Mouse (Mus musculus) small intestine, adult 2 months (tissue): ENCODE data around the gene Emx1. TPM values are rescaled to one million over a fixed set of nuclear protein-coding genes. Genes with fewer than 3 reads are reported as not detected.

ENCODE experiments used
- H3K27ac ChIP-seq: fragments of 200-500 bp; 2 replicates; pipeline ENCODE4 v1.5.1; 2012; ENCODE audit warnings: low read depth, low read length, control low read depth, inconsistent platforms; ENCODE audit not compliant: insufficient read depth
- H3K27me3 ChIP-seq: fragments of 200-500 bp; 2 replicates; pipeline ENCODE4 v1.6.1; 2012; ENCODE audit warnings: mild to moderate bottlenecking, moderate library complexity, low read length, inconsistent platforms; ENCODE audit not compliant: control insufficient read depth, insufficient read depth
- H3K36me3 ChIP-seq: fragments of 200-500 bp; 2 replicates; pipeline ENCODE4 v1.6.1; 2012; ENCODE audit warnings: mild to moderate bottlenecking, low read length, control low read depth, inconsistent platforms; ENCODE audit not compliant: control insufficient read depth, insufficient read depth
- H3K4me1 ChIP-seq: fragments of 200-500 bp; 2 replicates; pipeline ENCODE4 v1.6.1; 2012; ENCODE audit warnings: low read length, inconsistent platforms, mixed read lengths; ENCODE audit not compliant: control insufficient read depth, insufficient read depth, insufficient read length
- H3K4me3 ChIP-seq: fragments of 200-500 bp; 2 replicates; pipeline ENCODE4 v1.5.1; 2012; ENCODE audit warnings: low read depth, mild to moderate bottlenecking, control low read depth, inconsistent platforms, low read length, moderate library complexity
- CTCF ChIP-seq: fragments of 200-500 bp; IDR thresholded peaks from 2 replicates; pipeline ENCODE4 v1.5.1; 2012; ENCODE audit warnings: low read depth, mild to moderate bottlenecking, control low read depth, inconsistent platforms, low read length, moderate library complexity, mixed read lengths; ENCODE audit not compliant: insufficient replicate concordance, insufficient read length; ENCODE audit errors: extremely low read depth
- POLR2A ChIP-seq: fragments of 200-500 bp; IDR thresholded peaks from 2 replicates; pipeline ENCODE4 v1.6.1; 2012; ENCODE audit warnings: low read depth, mild to moderate bottlenecking, control low read depth, inconsistent platforms, low read length, moderate library complexity
- WGBS: fragments of 180-500 bp; shearing (Covaris S2); methylation state at CpG from one replicate; pipeline ENCODE4 v1.1.7; 2018; 5-methylcytosine and 5-hydroxymethylcytosine counted together
- polyA plus RNA-seq: library from polyadenylated mRNA; depleted of rRNA; stranded (reverse); fragments of >200 nt; gene quantifications from 2 replicates; pipeline ENCODE4 v1.2.3, GENCODE M21; 2012

Gene Emx1
- polyA plus RNA-seq, 1 experiment = not detected

DNA sequence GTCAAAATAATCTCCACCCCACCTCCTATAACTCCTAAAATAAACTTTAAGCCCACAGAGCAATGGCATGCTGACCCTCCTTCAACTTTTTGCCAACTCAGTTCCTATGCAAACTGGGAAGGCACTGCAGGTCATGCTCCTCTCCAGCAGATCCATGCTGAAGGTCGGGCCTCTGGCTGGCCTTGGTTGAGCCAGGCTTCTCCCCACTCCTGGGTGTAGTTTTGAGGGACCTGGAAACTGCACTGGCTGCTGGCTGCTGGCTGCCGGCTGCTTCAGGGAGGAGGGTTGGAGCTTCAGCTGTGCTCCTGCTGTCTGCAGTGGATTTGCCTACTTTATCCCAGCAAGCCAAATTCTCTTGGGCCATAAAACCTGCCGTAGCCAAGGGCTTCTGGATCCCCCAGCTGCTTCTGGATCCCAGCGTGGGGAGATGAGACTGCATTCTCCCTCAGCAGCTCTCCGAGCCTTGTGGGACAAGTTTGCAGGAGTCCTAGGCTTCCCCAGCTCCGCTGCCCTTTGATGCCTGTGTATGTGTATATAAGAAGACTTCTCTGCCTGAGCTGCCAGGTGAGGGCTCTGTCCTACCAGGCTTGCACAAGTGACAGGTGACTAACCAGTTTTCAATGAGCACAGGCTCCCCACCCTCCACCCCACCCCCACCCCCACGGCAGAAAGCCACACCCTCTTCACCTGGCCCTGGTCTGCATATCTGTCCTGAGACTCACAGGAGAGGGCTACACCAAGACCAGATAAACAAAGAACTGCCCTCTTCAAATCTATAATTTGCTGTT, 45.8 kb downstream of the Emx1 start:
- 12% methylated on average over 7 of the region's 7 CpGs for WGBS
- Histone ChIP-seq H3K36me3 (no peaks in the 10 kb centered on the region), H3K27ac (no peak overlapping the region), H3K4me3 (no peak overlapping the region), H3K27me3 (no peaks in the 10 kb centered on the region), H3K4me1 (no peaks in the 10 kb centered on the region)
- TF ChIP-seq POLR2A (no peak), CTCF (no peak)

DNA sequence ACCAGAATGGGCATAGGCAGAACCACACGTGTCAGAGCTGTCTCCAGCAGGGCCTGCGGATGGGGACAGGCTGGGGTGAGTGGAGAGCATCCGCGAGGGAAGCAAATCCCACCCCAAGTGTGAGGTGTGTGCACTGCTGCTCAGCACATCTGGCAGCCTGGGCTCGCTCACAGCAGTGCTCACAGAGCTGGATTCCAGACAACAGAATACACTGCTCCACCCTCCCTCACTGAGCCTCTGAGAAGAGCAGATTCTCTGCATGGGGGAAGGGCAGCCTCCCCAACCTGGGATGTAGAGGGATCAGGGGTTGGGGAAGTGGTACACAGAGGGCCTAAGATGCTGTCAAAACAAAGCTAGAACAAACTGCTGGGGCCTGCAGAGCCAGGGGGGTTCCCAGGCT, 47.6 kb downstream of the Emx1 start:
- Histone ChIP-seq H3K4me3 (no peak overlapping the region), H3K4me1 (no peaks in the 10 kb centered on the region), H3K27me3 (no peaks in the 10 kb centered on the region), H3K27ac (no peak overlapping the region), H3K36me3 (no peaks in the 10 kb centered on the region)
- TF ChIP-seq POLR2A (no peak), CTCF (no peak)
- WGBS = 81% methylated on average over 5 of the region's 5 CpGs

DNA sequence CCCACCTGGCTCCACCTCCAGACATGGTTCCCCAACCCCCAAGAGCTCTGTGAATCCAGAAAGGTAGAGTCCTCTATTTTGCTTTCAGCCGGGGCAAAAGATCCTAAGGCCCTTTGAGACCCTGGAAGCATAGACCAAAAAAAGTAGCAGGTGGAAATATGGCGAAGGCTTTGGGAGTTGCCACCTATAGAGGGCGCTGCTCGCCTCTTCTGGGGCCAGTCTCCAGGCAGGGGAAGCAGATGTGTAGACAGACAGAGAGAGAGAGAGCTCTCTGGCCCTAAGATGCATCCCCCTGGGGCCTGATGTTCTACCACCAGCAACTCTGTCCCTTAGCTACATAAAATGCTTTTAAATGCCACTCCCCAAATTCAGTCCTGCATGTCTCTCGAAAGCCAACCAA, 49.8 kb downstream of the Emx1 start:
- peak; percentile 48; the same call in 1 of the 2 replicates for TF ChIP-seq CTCF
- TF ChIP-seq POLR2A = no peak
- 51% methylated on average over 5 of the region's 5 CpGs for WGBS
- no peak overlapping the region for H3K27ac ChIP-seq
- no peak overlapping the region for H3K4me3 ChIP-seq
- no peaks in the 10 kb centered on the region for H3K4me1 ChIP-seq
- no peaks in the 10 kb centered on the region for H3K27me3 ChIP-seq
- no peaks in the 10 kb centered on the region for H3K36me3 ChIP-seq

DNA sequence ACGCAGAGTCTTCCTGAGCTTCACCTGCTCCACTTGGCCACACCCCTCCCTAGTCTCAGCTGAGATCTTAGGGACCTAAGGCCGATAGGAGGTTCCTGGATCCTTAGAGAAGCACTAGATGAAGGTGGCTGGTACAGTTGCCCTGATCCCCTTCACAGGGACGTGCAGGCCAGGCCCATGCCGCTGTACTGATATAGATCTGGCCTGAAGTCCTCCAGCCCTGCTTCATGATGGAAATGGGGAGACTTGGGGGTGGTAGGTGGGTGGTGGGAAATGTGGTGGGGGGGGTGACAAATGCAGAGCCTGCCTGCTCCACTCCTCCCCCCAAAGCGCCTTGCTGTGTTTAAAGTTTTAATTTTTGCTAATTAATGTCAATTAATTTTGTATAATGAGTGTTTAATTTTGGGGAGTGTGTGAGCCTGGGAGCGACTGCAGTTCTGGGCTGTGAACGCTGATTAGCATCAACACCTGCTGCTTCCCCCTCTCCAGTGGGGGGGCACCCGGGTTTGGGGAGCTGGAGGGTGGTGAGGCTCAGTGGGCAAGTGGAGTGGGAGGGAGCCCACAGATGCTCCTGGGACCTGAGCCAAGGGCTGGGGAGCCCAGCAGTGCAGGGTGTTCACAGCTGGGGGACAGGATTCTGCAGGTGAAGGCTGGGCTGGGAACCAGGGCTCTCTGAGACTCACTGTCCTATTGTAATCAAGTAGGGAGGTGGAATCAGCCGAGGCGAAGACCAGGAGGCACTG, 50.5 kb downstream of the Emx1 start:
- no peaks in the 10 kb centered on the region for H3K27me3 ChIP-seq
- H3K27ac ChIP-seq = no peak overlapping the region
- 70% methylated on average over 10 of the region's 10 CpGs for WGBS
- no peaks in the 10 kb centered on the region for H3K36me3 ChIP-seq
- no peak for TF ChIP-seq CTCF
- no peak for TF ChIP-seq POLR2A
- no peak overlapping the region for H3K4me3 ChIP-seq
- H3K4me1 ChIP-seq = no peaks in the 10 kb centered on the region

GRCm38 (mm10) chr6:85239044-85239489, 51.8 kb downstream of the Emx1 start:
- H3K4me3 ChIP-seq = no peak overlapping the region
- H3K27ac ChIP-seq = no peak overlapping the region
- TF ChIP-seq CTCF = peak; percentile 100; the same call in 1 of the 2 replicates
- TF ChIP-seq POLR2A = no peak
- H3K36me3 ChIP-seq = no peaks in the 10 kb centered on the region
- no peaks in the 10 kb centered on the region for H3K27me3 ChIP-seq
- H3K4me1 ChIP-seq = no peaks in the 10 kb centered on the region
- 9% methylated on average over 4 of the region's 4 CpGs for WGBS

- WGBS = 85% methylated on average over 9 of the region's 9 CpGs
- Histone ChIP-seq H3K27me3 (no peaks in the 10 kb centered on the region), H3K4me1 (peaks cover 4% of the 10 kb centered on the region; the same call in 1 of the 2 replicates), H3K36me3 (no peaks in the 10 kb centered on the region), H3K4me3 (no peak overlapping the region), H3K27ac (no peak overlapping the region)
- TF ChIP-seq CTCF (no peak), POLR2A (no peak)
These were observed 62.6 kb downstream of the Emx1 start for GRCm38 (mm10) chr6:85249821-85250220.

- H3K27me3 ChIP-seq = no peaks in the 10 kb centered on the region
- no peaks in the 10 kb centered on the region for H3K36me3 ChIP-seq
- WGBS = 67% methylated on average over 6 of the region's 6 CpGs
- H3K27ac ChIP-seq = no peak overlapping the region
- TF ChIP-seq POLR2A = no peak
- no peak for TF ChIP-seq CTCF
- H3K4me3 ChIP-seq = no peak overlapping the region
- H3K4me1 ChIP-seq = peaks cover 4% of the 10 kb centered on the region; the same call in 1 of the 2 replicates
These were observed 63.6 kb downstream of the Emx1 start for GRCm38 (mm10) chr6:85250811-85251241.
